Mouse (Mus musculus): ENCODE measurements at regions not wholly inside any gene's neighbourhood (a gene's known extent, or its start where the extent isn't known, plus 50 kb on each side); places are given as distances from the start of the nearest gene placed in this dataset.
"Not testable (repeated sequence)": the region's sequence is repeated elsewhere in the genome, so short reads cannot be mapped to it uniquely, and the experiment has no call there.

- H3K36me3 ChIP-seq: no peaks in the 10 kb centered on the region
- no peaks in the 10 kb centered on the region for H3K27me3 ChIP-seq
- WGBS: 56% methylated on average over 10 of the region's 10 CpGs
- no peak overlapping the region for H3K27ac ChIP-seq (replicated peaks)
- H3K4me1 ChIP-seq: no peaks in the 10 kb centered on the region
- no peak overlapping the region for H3K9ac ChIP-seq
- no peak overlapping the region for H3K4me2 ChIP-seq (replicated peaks)
- H3K9me3 ChIP-seq (replicated peaks): no peaks in the 10 kb centered on the region
- no peak for ATAC-seq (ENCODE audit: insufficient number of reproducible peaks, low FRiP score, low TSS enrichment, low read depth)
- H3K4me3 ChIP-seq (replicated peaks): no peak overlapping the region
Measured at GRCm38 (mm10) chr9:41429711-41430390, 268.4 kb upstream of the Ubash3b start.

DNA sequence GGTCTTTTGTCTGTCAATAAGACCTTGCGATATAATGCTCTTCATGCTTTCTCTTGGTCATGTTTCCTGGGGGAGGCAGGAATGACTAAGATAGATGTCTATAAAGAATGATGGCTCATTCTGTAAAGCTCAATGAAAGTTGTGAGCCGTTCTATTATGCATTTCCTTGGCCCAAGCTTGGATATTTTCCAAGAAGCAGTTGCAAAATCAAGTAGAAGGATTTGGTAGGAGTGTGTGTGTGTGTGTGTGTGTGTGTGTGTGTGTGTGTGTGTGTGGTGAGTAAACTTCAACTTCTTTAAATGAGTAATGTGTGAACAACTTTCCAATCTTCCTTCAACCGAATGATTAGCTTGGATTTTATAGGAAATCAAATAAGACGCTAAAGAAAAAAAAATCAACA is 267.7 kb upstream of the Ubash3b start:
- no peak overlapping the region for H3K4me3 ChIP-seq (replicated peaks)
- no peak overlapping the region for H3K27ac ChIP-seq (replicated peaks)
- H3K4me2 ChIP-seq (replicated peaks): no peak overlapping the region
- no peaks in the 10 kb centered on the region for H3K4me1 ChIP-seq
- ATAC-seq (ENCODE audit: insufficient number of reproducible peaks, low FRiP score, low TSS enrichment, low read depth): no peak
- H3K36me3 ChIP-seq: no peaks in the 10 kb centered on the region
- WGBS: 74% methylated on average over 4 of the region's 4 CpGs
- no peaks in the 10 kb centered on the region for H3K9me3 ChIP-seq (replicated peaks)
- H3K27me3 ChIP-seq: no peaks in the 10 kb centered on the region
- no peak overlapping the region for H3K9ac ChIP-seq

- no peak overlapping the region for H3K27ac ChIP-seq (replicated peaks)
- no peak overlapping the region for H3K4me2 ChIP-seq (replicated peaks)
- no peaks in the 10 kb centered on the region for H3K27me3 ChIP-seq
- no peaks in the 10 kb centered on the region for H3K4me1 ChIP-seq
- H3K9me3 ChIP-seq (replicated peaks): no peaks in the 10 kb centered on the region
- H3K9ac ChIP-seq: no peak overlapping the region
- no peak overlapping the region for H3K4me3 ChIP-seq (replicated peaks)
- ATAC-seq (ENCODE audit: insufficient number of reproducible peaks, low FRiP score, low TSS enrichment, low read depth): no peak
- no peaks in the 10 kb centered on the region for H3K36me3 ChIP-seq
- WGBS: 78% methylated on average over 7 of the region's 7 CpGs
Measured at GRCm38 (mm10) chr9:41426698-41427097, 265.2 kb upstream of the Ubash3b start.

DNA sequence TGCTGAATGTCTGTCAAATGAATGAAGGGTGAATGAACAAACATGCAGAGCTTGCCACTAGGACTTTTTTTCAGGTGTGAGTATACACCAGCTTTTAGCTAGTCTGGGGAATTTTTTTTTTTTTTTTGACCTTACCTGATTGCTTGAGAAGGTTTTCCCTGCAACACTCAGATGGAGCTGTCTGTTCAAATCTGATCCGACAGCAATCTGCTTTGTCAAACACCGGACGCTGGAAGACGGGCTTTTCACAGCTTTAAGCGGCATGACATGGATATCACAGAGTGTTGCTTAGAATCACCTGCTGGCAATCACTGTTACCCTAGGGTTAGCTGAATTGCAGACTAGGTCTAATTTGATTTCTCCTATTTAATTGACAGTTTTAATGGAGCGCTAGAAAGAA is 263.7 kb upstream of the Ubash3b start:
- Histone ChIP-seq H3K4me3 (replicated peaks) (no peak overlapping the region), H3K4me2 (replicated peaks) (no peak overlapping the region), H3K4me1 (no peaks in the 10 kb centered on the region), H3K36me3 (no peaks in the 10 kb centered on the region), H3K27me3 (no peaks in the 10 kb centered on the region), H3K9ac (no peak overlapping the region), H3K27ac (replicated peaks) (no peak overlapping the region), H3K9me3 (replicated peaks) (no peaks in the 10 kb centered on the region)
- WGBS: 68% methylated on average over 6 of the region's 6 CpGs
- ATAC-seq (ENCODE audit: insufficient number of reproducible peaks, low FRiP score, low TSS enrichment, low read depth): no peak

DNA sequence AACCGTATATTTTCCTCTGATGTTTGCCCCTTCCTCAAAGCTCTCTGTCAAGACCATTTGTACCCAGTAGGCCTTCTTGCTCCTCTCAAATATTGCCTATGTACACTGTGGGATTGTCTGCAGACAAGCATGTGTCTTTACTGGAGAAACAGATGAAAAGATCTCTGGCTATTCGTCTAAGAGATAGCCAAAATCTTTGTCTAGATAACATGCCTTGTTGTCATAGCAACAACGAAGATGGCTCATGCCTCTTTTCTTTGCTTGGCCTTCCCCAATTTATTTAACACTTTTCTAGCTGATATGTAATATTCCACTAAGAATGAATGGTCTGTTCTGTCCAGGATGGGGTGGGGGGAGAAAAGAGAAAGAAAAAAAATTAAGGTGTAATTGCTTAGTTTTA is 252.3 kb upstream of the Ubash3b start:
- H3K4me1 ChIP-seq: 0 out of 2 replicates have a peak, but pooled peaks cover 5% of the 10 kb centered on the region
- no peak overlapping the region for H3K9ac ChIP-seq
- no peak overlapping the region for H3K4me3 ChIP-seq (replicated peaks)
- H3K27me3 ChIP-seq: no peaks in the 10 kb centered on the region
- no peak for ATAC-seq (ENCODE audit: insufficient number of reproducible peaks, low FRiP score, low TSS enrichment, low read depth)
- no peak overlapping the region for H3K27ac ChIP-seq (replicated peaks)
- WGBS: 79% methylated on average over 3 of the region's 3 CpGs
- H3K36me3 ChIP-seq: no peaks in the 10 kb centered on the region
- H3K9me3 ChIP-seq (replicated peaks): no peaks in the 10 kb centered on the region
- no peak overlapping the region for H3K4me2 ChIP-seq (replicated peaks)

DNA sequence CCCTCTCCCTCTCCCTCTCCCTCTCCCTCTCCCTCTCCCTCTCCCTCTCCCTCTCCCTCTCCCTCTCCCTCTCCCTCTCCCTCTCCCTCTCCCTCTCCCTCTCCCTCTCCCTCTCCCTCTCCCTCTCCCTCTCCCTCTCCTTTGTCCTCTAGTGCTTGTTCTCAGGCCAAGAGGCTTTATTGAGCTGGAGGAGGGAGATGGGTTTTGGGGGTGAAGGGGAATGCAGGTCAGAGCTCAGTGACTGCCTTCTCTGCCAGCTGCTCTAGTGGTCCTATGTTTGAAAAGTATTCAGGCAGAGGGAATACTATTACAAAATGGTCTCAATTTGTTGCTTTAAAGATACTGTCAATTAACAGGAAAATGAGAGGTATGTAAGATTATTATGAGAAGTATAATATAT is 251.6 kb upstream of the Ubash3b start:
- not testable (repeated sequence) for H3K9me3 ChIP-seq (replicated peaks); H3K27me3 ChIP-seq; ATAC-seq (ENCODE audit: insufficient number of reproducible peaks, low FRiP score, low TSS enrichment, low read depth); H3K4me2 ChIP-seq (replicated peaks); H3K4me1 ChIP-seq; H3K36me3 ChIP-seq; H3K27ac ChIP-seq (replicated peaks); H3K9ac ChIP-seq; H3K4me3 ChIP-seq (replicated peaks)

GRCm38 (mm10) chr9:41412174-41412757 is 250.8 kb upstream of the Ubash3b start:
- Histone ChIP-seq H3K27ac (replicated peaks) (no peak overlapping the region), H3K4me2 (replicated peaks) (no peak overlapping the region), H3K9ac (no peak overlapping the region), H3K4me1 (0 out of 2 replicates have a peak, but pooled peaks cover 5% of the 10 kb centered on the region), H3K9me3 (replicated peaks) (no peaks in the 10 kb centered on the region), H3K27me3 (no peaks in the 10 kb centered on the region), H3K4me3 (replicated peaks) (no peak overlapping the region), H3K36me3 (no peaks in the 10 kb centered on the region)
- 34% methylated on average over 5 of the region's 5 CpGs for WGBS
- no peak for ATAC-seq (ENCODE audit: insufficient number of reproducible peaks, low FRiP score, low TSS enrichment, low read depth)

DNA sequence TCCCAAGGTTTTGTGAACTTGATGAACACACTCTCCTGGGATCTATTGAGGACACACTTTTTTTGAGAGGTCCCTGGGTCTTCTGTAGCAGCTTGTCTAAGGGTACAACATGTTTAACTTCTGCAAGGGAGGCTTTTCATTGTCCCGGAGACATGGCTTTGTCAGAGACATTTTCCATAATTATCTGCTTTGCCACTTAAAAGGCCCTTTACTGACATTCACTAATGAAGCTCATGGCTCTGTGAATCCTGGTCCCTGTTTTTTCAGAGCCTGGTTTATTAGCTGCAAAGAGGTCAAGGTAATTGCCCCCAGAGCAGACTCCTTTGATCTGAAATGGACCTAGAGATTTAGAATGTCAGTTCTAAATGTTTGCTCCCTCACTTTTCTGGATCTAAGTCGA is 246.8 kb upstream of the Ubash3b start:
- H3K9ac ChIP-seq: no peak overlapping the region
- H3K36me3 ChIP-seq: no peaks in the 10 kb centered on the region
- H3K27ac ChIP-seq (replicated peaks): no peak overlapping the region
- no peak overlapping the region for H3K4me3 ChIP-seq (replicated peaks)
- H3K4me1 ChIP-seq: 0 out of 2 replicates have a peak, but pooled peaks cover 5% of the 10 kb centered on the region
- no peaks in the 10 kb centered on the region for H3K9me3 ChIP-seq (replicated peaks)
- no peak overlapping the region for H3K4me2 ChIP-seq (replicated peaks)
- no peaks in the 10 kb centered on the region for H3K27me3 ChIP-seq
- WGBS: 17% methylated on average over 2 of the region's 2 CpGs
- ATAC-seq (ENCODE audit: insufficient number of reproducible peaks, low FRiP score, low TSS enrichment, low read depth): no peak

- Histone ChIP-seq H3K4me3 (replicated peaks) (no peak overlapping the region), H3K4me2 (replicated peaks) (no peak overlapping the region), H3K27me3 (no peaks in the 10 kb centered on the region), H3K9me3 (replicated peaks) (no peaks in the 10 kb centered on the region), H3K4me1 (no peaks in the 10 kb centered on the region), H3K36me3 (no peaks in the 10 kb centered on the region), H3K9ac (no peak overlapping the region), H3K27ac (replicated peaks) (no peak overlapping the region)
- no peak for ATAC-seq (ENCODE audit: insufficient number of reproducible peaks, low FRiP score, low TSS enrichment, low read depth)
- WGBS: 62% methylated on average over 2 of the region's 2 CpGs
Measured at GRCm38 (mm10) chr9:41407078-41407477, 245.6 kb upstream of the Ubash3b start.

GRCm38 (mm10) chr9:41402942-41403341 is 241.4 kb upstream of the Ubash3b start:
- ATAC-seq (ENCODE audit: insufficient number of reproducible peaks, low FRiP score, low TSS enrichment, low read depth): no peak
- Histone ChIP-seq H3K27ac (replicated peaks) (no peak overlapping the region), H3K4me2 (replicated peaks) (no peak overlapping the region), H3K9ac (no peak overlapping the region), H3K27me3 (no peaks in the 10 kb centered on the region), H3K36me3 (no peaks in the 10 kb centered on the region), H3K9me3 (replicated peaks) (no peaks in the 10 kb centered on the region), H3K4me1 (no peaks in the 10 kb centered on the region), H3K4me3 (replicated peaks) (no peak overlapping the region)
- 76% methylated on average over 3 of the region's 3 CpGs for WGBS

DNA sequence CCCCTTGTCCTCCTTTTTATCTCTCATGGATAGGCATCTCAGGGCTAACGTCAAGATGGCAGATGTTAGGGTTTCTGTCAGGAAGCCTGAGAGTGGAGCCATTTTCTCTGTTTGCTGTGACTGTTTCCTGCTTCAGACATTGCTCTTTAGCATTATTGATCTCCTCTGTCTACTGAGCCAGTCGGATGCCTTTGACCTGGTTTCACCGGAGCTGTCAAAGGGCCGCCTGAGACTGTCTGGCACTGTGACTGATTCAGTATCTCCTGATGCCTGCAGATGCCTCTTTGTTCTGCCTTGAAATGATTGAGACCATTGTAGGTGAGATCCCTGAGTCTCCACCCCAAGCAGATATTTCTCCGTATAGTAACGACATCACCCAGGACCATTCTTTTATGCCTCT is 239.5 kb upstream of the Ubash3b start:
- Histone ChIP-seq H3K36me3 (0 out of 2 replicates have a peak, but pooled peaks cover 2% of the 10 kb centered on the region), H3K4me3 (replicated peaks) (no peak overlapping the region), H3K4me2 (replicated peaks) (no peak overlapping the region), H3K9me3 (replicated peaks) (no peaks in the 10 kb centered on the region), H3K27me3 (no peaks in the 10 kb centered on the region), H3K27ac (replicated peaks) (no peak overlapping the region), H3K4me1 (no peaks in the 10 kb centered on the region), H3K9ac (no peak overlapping the region)
- 89% methylated on average over 6 of the region's 6 CpGs for WGBS
- no peak for ATAC-seq (ENCODE audit: insufficient number of reproducible peaks, low FRiP score, low TSS enrichment, low read depth)

- Histone ChIP-seq H3K9ac (no peak overlapping the region), H3K27me3 (no peaks in the 10 kb centered on the region), H3K4me3 (replicated peaks) (no peak overlapping the region), H3K27ac (replicated peaks) (no peak overlapping the region), H3K4me2 (replicated peaks) (no peak overlapping the region), H3K36me3 (0 out of 2 replicates have a peak, but pooled peaks cover 2% of the 10 kb centered on the region), H3K9me3 (replicated peaks) (no peaks in the 10 kb centered on the region), H3K4me1 (no peaks in the 10 kb centered on the region)
- no peak for ATAC-seq (ENCODE audit: insufficient number of reproducible peaks, low FRiP score, low TSS enrichment, low read depth)
- 23% methylated on average over 4 of the region's 4 CpGs for WGBS
Measured at GRCm38 (mm10) chr9:41395471-41395870, 234.0 kb upstream of the Ubash3b start.
